Mouse (Mus musculus): ENCODE results near the gene Elmsan1.

Gene Elmsan1

GRCm38 (mm10) chr12:84215758-84216440 lies 2.8 kb downstream of the Elmsan1 start:
- DNase-seq = no peak

GRCm38 (mm10) chr12:84214495-84215175 lies 4.0 kb downstream of the Elmsan1 start:
- peak; percentile 29 for DNase-seq

DNA sequence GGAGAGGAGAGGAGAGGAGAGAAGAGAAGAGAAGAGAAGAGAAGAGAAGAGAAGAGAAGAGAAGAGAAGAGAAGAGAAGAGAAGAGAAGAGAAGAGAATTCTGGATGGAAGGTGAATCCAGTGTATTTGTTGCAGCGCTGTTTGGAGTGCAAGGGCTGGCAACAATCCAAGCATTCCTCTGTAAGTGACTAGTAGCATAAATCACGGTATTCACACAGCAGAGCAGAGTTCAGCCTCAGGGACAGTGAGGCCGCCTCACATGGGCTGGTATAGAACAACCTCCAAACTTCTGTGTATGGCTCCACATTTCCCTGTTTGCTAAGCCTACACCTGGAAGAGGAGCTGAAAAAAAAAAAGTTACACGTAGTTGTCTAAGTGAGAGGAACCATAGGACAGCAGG lies 6.4 kb downstream of the Elmsan1 start:
- peak; percentile 87 for DNase-seq

DNA sequence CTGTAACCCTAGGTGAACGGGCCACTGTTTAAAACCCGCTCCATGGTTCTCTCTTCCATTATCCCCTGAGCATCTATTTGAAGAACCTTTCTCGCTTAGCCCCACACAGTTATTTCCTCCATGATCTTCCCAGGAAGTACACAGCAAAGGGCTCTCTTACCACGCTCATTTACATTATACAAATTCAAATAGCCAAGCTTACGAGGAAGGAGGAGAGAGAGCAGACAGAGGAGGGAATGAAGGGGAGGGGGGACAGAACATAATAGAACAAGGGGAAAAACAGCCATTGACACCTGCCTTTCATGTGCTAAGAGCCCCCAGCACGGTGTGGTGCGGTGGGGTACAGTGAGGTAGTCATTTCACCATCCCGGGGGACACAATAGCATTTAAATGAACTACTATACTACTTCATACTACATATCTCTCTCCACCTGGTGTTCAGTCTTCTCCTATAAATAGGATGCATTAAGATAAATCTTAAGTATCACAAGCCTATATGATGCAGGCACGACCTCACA lies 7.6 kb downstream of the Elmsan1 start:
- DNase-seq = no peak

GRCm38 (mm10) chr12:84210288-84210687 lies 8.4 kb downstream of the Elmsan1 start:
- DNase-seq = peak; percentile 16

DNA sequence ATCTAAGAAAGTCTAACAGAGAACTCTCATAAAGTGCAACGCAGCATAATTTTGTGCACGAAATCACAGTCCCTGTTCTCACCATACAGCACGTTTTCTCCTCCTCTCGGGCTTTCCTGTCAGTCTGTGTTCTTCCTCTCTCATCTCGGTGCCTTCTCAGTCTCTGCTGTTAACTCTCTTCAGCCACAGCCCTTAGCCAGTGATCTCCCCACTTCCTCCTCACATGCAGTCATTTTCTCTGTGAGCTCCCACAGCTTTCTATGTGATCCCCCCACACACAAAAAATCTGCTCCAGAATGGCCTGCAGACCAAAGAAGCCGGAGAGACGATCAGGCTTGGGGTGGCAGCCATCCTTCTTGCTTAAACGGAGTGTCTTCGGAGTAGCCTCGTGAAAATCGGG lies 9.6 kb downstream of the Elmsan1 start:
- DNase-seq = no peak

DNA sequence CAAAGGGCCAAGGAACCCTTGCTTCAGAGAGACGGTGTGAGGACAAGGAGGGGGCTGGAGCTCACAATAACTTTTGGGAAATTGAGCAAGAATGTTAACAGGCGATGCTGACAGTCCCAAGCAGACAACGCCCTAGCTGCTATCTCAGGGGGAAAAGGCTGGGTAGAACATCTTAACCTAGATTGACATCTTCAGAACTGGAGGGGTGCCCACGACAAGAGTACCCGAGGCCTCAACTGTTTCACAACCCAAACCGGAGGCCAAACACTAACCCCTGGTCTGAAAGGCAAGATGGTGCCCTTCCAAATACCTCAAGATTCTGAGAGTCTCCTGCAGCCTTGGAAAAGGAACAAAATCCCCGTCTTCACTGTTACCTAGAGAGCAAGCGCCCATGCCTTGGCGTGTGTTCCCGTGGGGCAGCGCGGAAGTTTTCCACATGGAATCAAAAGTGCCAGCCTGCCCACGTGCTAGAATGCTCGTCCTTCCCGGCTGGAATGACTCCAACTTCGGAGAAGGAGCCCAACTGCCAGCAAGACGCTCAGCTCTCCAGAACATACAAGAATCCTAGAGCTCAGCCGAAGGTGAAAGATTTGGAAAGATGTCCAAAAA lies 11.4 kb downstream of the Elmsan1 start:
- peak; percentile 50 for DNase-seq

DNA sequence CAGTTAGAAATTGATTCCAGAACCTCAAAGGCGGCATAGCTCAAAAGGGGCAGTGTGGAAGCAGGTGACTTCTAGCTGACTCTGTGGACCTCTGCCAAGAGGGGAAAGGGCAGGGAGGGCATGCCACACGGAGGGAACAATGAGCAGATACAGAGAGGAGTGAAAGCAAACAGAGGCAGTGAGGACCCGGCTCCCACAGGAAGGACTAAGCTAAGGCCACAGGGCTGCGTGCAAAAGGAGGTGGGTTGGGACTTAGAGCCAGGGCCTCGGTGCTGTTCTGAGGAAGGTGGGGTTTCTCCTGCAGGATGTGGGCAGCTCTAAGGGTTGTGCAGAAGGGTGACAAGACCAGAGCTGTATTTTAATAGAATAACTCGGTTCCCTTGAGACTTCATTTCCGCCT lies 12.2 kb downstream of the Elmsan1 start:
- peak; percentile 70 for DNase-seq

GRCm38 (mm10) chr12:84205659-84206185 lies 13.0 kb downstream of the Elmsan1 start:
- no peak for DNase-seq

GRCm38 (mm10) chr12:84204662-84205061 lies 14.0 kb downstream of the Elmsan1 start:
- no peak for DNase-seq

- DNase-seq = peak; percentile 16
These were observed 14.9 kb downstream of the Elmsan1 start for GRCm38 (mm10) chr12:84203778-84204216.

DNA sequence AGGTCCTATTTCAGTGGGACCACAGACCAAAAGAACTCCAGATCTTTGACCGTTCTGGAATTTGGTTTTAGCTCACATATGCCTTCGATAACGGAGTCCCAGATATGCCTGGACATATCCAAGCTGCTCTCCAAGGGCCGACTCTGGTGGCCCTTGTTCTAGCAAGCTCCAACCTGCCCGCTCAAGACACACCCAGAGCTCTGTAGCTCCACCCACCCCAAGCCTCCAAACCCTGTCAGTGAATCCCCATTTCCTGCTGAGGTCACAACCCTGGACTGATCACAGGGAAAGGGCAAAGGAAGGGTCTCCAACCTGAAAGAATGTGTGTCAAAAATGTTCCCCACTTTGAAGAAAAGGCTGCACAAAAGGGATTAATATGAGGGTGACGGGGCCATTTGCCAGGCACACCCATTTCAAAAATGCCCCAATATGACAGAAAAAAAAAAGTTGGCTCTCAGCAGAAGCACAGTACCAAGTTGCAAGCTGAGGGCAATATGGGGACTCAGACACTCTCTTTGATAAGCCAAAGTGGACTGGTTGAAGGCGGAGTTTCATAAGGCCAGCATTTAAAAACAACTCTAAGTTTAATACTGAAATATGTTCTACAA lies 15.4 kb downstream of the Elmsan1 start:
- DNase-seq = no peak

- no peak for DNase-seq
These were observed 16.1 kb downstream of the Elmsan1 start for GRCm38 (mm10) chr12:84202561-84202960.

DNA sequence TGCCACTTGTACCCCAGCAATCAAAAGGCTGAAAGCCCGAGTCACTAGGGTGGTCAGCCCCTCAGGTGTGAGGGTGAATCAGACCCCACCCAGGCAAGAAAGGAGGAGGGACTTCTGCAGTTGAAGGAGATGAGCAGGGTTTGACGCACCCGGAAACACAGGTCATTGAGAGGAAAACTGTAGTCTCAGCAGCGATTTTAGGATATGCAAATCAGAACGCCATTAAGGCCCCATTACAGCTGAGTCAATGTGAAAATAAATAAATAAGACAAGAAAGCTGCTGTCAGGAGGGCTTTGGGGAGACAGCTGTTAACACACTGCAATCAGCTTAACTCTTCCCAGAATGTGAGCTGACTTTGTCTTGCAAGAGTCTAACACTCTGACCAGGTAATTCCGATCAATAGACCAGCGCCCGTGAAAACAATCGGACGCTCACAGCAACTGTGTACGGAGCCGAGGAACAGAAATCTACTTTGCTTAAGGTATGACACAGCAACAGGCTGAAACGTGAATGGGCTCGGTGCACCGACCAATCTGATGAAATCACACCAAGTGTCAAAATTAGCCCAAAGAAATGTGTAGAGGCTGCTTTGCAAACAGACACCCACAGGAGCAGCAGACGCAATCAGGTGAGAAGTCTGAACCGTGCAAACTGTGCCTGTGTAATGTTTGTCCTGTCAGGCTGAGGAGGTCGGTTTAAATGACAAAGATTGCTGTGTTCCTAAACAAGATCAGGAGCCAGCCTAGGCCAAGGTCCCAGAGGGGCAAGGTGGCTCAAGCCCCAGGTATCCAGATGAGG lies 16.8 kb downstream of the Elmsan1 start:
- no peak for DNase-seq

GRCm38 (mm10) chr12:84201222-84201621 lies 17.5 kb downstream of the Elmsan1 start:
- no peak for DNase-seq

DNA sequence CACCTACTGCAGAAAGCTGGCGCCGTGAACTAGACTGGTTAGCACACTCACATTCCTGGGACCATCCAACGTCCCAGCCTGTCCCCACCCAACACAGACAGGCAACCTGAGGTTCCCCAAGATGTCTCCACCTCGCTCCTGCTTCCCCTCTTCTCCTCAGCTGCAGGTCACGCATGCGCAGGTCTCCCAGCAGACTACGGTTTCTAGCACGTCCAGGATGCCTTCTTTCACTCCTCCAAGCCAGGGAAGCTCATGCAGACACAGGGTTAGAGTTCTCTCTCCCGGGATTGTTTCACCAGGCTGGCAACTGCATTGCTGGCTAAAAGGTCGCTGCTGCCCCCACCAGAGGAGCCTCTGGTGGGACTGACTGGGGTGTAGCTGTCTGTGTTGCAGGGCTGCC lies 19.8 kb downstream of the Elmsan1 start:
- no peak for DNase-seq

DNA sequence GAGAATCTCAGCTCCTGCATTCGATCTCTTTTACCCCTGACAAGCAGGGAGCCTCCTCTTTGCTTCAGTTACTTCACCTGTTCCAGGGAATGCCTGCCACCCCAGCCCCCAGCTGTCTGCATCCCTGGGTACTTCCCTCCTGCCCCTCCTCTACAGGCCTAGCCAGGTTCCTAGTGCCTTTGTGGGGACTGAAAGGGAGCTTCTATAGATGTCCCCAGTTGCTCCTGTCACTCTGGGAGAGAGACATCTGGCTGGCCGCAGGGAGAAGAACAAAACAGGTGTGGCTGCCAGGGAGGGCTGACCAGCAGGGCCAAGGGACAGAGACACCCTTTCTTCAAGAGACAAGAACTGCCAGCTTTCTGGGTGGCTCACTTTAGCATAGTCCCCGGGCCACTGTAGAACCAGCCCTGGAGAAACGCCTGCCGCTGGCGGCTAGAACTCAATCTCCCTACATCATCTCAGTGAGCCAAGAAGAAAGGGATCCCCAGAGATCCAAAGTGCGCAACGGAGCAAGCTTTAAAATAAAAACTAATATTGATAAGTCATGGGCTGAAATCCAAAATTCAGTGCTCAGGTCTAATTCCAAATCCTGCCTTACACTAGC lies 20.5 kb downstream of the Elmsan1 start:
- no peak for DNase-seq

GRCm38 (mm10) chr12:84195195-84195594 lies 23.5 kb downstream of the Elmsan1 start:
- DNase-seq = no peak

DNA sequence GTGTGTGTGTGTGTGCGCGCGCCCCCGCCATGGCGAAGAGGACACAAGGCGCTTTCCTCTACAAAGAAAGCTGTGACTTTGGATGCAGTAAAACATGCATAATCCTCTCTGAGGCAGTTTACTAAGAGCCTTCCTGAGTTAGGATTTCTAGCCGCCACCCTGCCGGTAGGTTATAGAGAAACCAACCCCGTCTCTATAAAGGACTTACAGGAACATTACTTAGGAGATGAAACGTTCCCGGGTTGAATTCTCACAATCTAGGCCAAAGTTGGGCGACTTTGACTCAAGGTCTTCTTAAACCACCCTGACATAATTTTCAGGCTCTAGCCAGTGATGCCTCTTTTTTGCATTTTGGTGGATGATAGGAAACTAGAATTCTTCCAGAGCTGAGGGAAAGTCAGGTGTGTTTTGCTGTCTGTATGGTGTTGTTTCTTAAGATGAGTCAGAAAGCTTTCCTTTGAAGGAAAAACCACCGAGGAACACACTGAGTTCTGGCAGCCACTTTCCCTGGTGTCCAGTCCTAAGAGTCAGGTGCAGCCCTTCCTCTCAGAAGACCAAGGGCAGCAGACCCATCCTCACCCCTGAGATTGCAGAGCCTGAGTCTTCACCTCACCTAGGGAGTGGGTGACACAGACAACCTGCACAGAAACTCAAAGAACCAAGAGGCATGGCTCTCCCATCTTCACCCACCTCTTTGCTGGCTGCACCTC lies 24.1 kb downstream of the Elmsan1 start:
- no peak for DNase-seq

DNA sequence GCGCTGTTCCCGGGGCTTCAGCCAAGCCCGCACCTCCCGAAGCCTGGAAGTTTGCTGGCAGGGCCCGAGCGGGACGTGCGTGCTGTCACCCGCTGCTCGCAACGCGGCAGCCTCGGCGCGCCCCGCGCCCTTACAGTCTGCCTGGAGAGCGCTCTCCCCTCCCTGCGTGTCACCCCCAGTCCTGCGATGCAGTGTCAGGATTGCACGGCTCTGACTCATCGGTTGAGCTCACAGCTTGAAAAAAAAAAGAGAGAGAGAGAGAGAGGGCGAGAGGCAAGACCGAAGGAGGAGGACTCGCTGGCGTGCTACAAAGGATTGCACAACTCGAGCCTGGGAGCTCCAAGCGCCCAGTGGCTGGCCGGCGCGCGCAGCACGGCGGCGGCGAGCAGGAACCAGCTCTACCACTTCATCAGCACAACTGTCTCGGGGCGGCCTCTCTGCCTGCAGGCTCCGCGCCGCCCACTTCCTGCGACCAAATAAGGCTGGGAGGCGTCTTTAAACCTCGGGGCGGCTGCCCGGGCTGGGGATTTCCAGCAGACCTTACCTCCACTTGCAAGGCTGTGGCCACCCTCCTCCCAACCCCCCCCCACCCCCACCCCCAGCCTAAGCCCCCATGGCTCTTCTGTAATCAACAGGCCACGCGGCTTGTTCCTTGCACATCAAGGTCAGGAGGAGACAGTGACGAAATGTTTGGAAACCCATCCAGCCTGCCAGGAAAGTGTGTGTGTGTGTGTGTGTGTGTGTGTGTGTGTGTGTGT lies 24.9 kb downstream of the Elmsan1 start:
- peak; percentile 96 for DNase-seq
